Mouse (Mus musculus) MEL (cell line): ENCODE results near the gene Egfl8. TPM values are rescaled to one million over a fixed set of nuclear protein-coding genes. Genes with fewer than 3 reads are reported as not detected.

Experiments
- DNase-seq: peaks from one replicate; pipeline ENCODE4 v3.0.0; 2011; ENCODE audit warnings: low read depth, low spot score
- H3K27ac ChIP-seq: 2 replicates; pipeline ENCODE4 v1.5.1; 2012; ENCODE audit warnings: low read depth, mild to moderate bottlenecking, control low read depth, low read length, moderate library complexity; ENCODE audit not compliant: control insufficient read depth
- H3K27me3 ChIP-seq, 2 experiments: fragments of 150-350 bp in 1 of 2; sonication (generic) in 1 of 2; 2 replicates each; pipeline ENCODE4 v1.6.1; 2012; ENCODE audit warnings: low read length in 2 of 2, mild to moderate bottlenecking in 2 of 2, improper control_type of control experiment in 1 of 2, moderate library complexity in 1 of 2; ENCODE audit not compliant: insufficient read depth in 2 of 2, control insufficient read depth in 1 of 2
- H3K36me3 ChIP-seq, 2 experiments: 2 replicates each; pipeline ENCODE4 v1.6.1; 2012 to 2014; ENCODE audit warnings: low read length in 2 of 2, improper control_type of control experiment in 1 of 2, inconsistent platforms in 1 of 2, mild to moderate bottlenecking in 1 of 2; ENCODE audit not compliant: insufficient read depth in 2 of 2, control insufficient read depth in 1 of 2
- H3K4me1 ChIP-seq, 2 experiments: fragments of 150-350 bp in 1 of 2; sonication (generic) in 1 of 2; 2 replicates each; pipeline ENCODE4 v1.6.1; 2012; ENCODE audit warnings: low read length in 2 of 2, improper control_type of control experiment in 1 of 2, mild to moderate bottlenecking in 1 of 2; ENCODE audit not compliant: insufficient read depth in 2 of 2, control insufficient read depth in 1 of 2
- H3K4me3 ChIP-seq, 2 experiments: fragments of 150-350 bp in 1 of 2; sonication (generic) in 1 of 2; 2 replicates each; pipeline ENCODE4 v1.5.1; 2012; ENCODE audit warnings: low read depth in 2 of 2, low read length in 2 of 2, mild to moderate bottlenecking in 2 of 2, moderate library complexity in 2 of 2, control low read depth in 1 of 2, improper control_type of control experiment in 1 of 2; ENCODE audit not compliant: control insufficient read depth in 1 of 2, insufficient read depth in 1 of 2
- H3K79me2 ChIP-seq: 2 replicates; pipeline ENCODE4 v1.6.1; 2012; ENCODE audit warnings: mild to moderate bottlenecking, low read length, moderate library complexity; ENCODE audit not compliant: control insufficient read depth, poor library complexity, insufficient read depth
- H3K9ac ChIP-seq: 2 replicates; pipeline ENCODE4 v1.6.1; 2012; ENCODE audit warnings: low read depth, mild to moderate bottlenecking, control low read depth, low read length, moderate library complexity; ENCODE audit not compliant: control insufficient read depth, poor library complexity, severe bottlenecking
- H3K9me3 ChIP-seq: fragments of 150-350 bp; sonication (generic); replicated peaks from 2 replicates; pipeline ENCODE4 v1.6.1; 2012; ENCODE audit warnings: mild to moderate bottlenecking, low read length, improper control_type of control experiment, moderate library complexity; ENCODE audit not compliant: insufficient read depth
- HCFC1 ChIP-seq: IDR thresholded peaks from 2 replicates; pipeline ENCODE4 v1.6.1; 2012; ENCODE audit warnings: low read depth, mild to moderate bottlenecking, inconsistent platforms, low read length, improper control_type of control experiment, moderate library complexity
- KAT2A ChIP-seq: conservative IDR thresholded peaks from 2 replicates; pipeline ENCODE4 v1.6.1; 2012; ENCODE audit warnings: low read depth, low read length, improper control_type of control experiment, inconsistent platforms
- MAFK ChIP-seq: IDR thresholded peaks from 2 replicates; pipeline ENCODE4 v1.6.1; 2011; ENCODE audit warnings: low read depth, mild to moderate bottlenecking, low read length, improper control_type of control experiment, borderline replicate concordance
- MAX ChIP-seq: IDR thresholded peaks from 2 replicates; pipeline ENCODE4 v1.6.1; 2011; ENCODE audit warnings: low read length, improper control_type of control experiment
- MXI1 ChIP-seq: IDR thresholded peaks from 2 replicates; pipeline ENCODE4 v1.6.1; 2011; ENCODE audit warnings: mild to moderate bottlenecking, low read depth, low read length, improper control_type of control experiment
- NELFE ChIP-seq: IDR thresholded peaks from 2 replicates; pipeline ENCODE4 v1.6.1; 2011; ENCODE audit warnings: low read depth, low read length, improper control_type of control experiment
- NRF1 ChIP-seq: IDR thresholded peaks from 2 replicates; pipeline ENCODE4 v1.6.1; 2014; ENCODE audit warnings: low read depth, mild to moderate bottlenecking, inconsistent platforms, low read length, improper control_type of control experiment, moderate library complexity; ENCODE audit not compliant: poor library complexity, insufficient read depth, severe bottlenecking
- POLR2A ChIP-seq, 2 experiments: IDR thresholded peaks; 2 replicates each; pipeline ENCODE4 v1.6.1; 2011 to 2012; ENCODE audit warnings: low read length in 2 of 2, mild to moderate bottlenecking in 2 of 2, control low read depth in 1 of 2, improper control_type of control experiment in 1 of 2, low read depth in 1 of 2, moderate library complexity in 1 of 2; ENCODE audit not compliant: control insufficient read depth in 1 of 2, insufficient read depth in 1 of 2, poor library complexity in 1 of 2
- POLR2AphosphoS5 ChIP-seq: IDR thresholded peaks from 2 replicates; pipeline ENCODE4 v1.6.1; 2012; ENCODE audit warnings: low read depth, borderline replicate concordance, mild to moderate bottlenecking, inconsistent platforms, low read length, moderate library complexity, mixed read lengths
- SIN3A ChIP-seq: IDR thresholded peaks from 2 replicates; pipeline ENCODE4 v1.6.1; 2012; ENCODE audit warnings: low read length, improper control_type of control experiment, inconsistent platforms
- SMC3 ChIP-seq: IDR thresholded peaks from 2 replicates; pipeline ENCODE4 v1.6.1; 2011; ENCODE audit warnings: low read depth, low read length, improper control_type of control experiment
- TBP ChIP-seq: IDR thresholded peaks from 2 replicates; pipeline ENCODE4 v1.8.0; 2011; ENCODE audit warnings: low read depth, low read length, improper control_type of control experiment
- UBTF ChIP-seq: IDR thresholded peaks from 2 replicates; pipeline ENCODE4 v1.6.1; 2012; ENCODE audit warnings: low read depth, mild to moderate bottlenecking, inconsistent platforms, low read length, improper control_type of control experiment, moderate library complexity, borderline replicate concordance; ENCODE audit not compliant: insufficient read depth
- ZC3H11A ChIP-seq: IDR thresholded peaks from 2 replicates; pipeline ENCODE4 v1.6.1; 2012; ENCODE audit warnings: low read depth, mild to moderate bottlenecking, inconsistent platforms, low read length, improper control_type of control experiment
- ZKSCAN1 ChIP-seq: IDR thresholded peaks from 2 replicates; pipeline ENCODE4 v1.6.1; 2012; ENCODE audit warnings: low read depth, mild to moderate bottlenecking, inconsistent platforms, low read length, improper control_type of control experiment, moderate library complexity
- ZMIZ1 ChIP-seq: IDR thresholded peaks from 2 replicates; pipeline ENCODE4 v1.6.1; 2012; ENCODE audit warnings: low read depth, mild to moderate bottlenecking, inconsistent platforms, low read length, improper control_type of control experiment, moderate library complexity
- polyA plus RNA-seq, 2 experiments: library from polyadenylated mRNA; stranded (reverse) in 1 of 2; unstranded in 1 of 2; fragments of >175 nt in 1 of 2; fragments of >200 nt in 1 of 2; gene quantifications; 2 replicates each; pipeline versions ENCODE4 v1.2.1 to v1.2.4; 2012; ENCODE audit warnings: low replicate concordance in 2 of 2, low read depth in 1 of 2; ENCODE audit not compliant: insufficient read length in 2 of 2, insufficient read depth in 1 of 2, missing spikeins in 1 of 2
- total RNA-seq: library from RNA; depleted of rRNA; stranded (reverse); fragments of 300-350 nt; gene quantifications from 2 replicates; pipeline ENCODE4 v1.2.3, GENCODE M21; 2012

Gene Egfl8
- total and polyA plus RNA-seq, 3 experiments = 0.89 to 1.6 TPM; not detected in 1

DNA sequence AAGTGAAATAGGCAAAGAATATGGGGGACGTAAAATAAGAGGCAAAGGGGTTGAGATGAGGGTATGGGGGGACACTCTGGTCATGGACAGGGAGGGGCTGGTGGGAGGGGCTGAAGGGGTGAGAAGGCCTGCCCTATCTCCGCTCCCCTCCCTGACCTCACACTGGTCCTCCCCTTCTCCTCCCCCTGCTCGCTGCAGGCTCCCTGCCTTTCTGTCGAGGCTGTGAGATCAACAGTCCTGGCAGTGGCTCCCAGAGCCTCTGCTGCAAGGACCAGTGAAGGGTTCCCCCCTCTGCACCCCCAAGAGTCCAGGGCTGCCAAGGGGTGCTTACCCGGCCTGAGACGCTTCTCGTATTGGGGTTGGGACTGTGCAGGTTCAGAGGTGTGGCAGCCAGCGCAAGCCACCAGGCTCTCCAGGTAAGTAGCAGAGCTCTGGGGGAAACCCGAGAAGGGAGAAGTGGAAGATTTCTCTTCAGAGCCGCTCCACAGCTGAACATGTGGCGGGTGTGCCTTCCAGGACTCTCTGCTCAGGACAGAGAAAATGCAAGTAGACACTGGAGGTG lies 44.6 kb upstream of the Egfl8 start:
- peaks cover 0 to 3% of the 10 kb centered on the region in 2 experiments; a peak in 1 of 4 replicates for H3K36me3 ChIP-seq
- no peaks in the 10 kb centered on the region for H3K79me2 ChIP-seq
- H3K27me3 ChIP-seq = no peaks in the 10 kb centered on the region
- DNase-seq = peak; percentile 39
- H3K4me3 ChIP-seq = peak overlapping the region; percentile 6 to 64; a peak in 3 of 4 replicates
- H3K4me1 ChIP-seq = peaks cover 0 to 23% of the 10 kb centered on the region in 2 experiments; a peak in 3 of 4 replicates
- no peaks in the 10 kb centered on the region for H3K9me3 ChIP-seq
- peak overlapping the region; percentile 24 for H3K9ac ChIP-seq
- TF ChIP-seq ZMIZ1 = no peak
- no peak overlapping the region for H3K27ac ChIP-seq

DNA sequence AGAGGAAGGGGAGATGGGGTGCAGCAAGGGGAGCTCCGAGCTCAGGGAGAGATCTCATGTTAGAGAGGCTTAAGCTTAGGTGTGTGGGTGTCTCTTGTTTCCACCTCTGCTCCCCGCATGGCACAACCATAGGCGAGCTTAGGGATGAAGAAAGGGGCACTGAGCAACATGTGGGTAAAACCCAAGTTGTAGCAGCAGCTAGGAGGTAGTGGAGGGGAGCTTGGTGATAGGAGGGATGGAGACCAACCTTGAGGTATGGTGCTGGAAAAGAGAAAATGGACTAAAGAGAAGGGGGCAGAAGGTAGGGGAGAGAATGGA lies 44.1 kb upstream of the Egfl8 start:
- H3K27ac ChIP-seq = 0 out of 2 replicates have a peak overlapping the region, but pooled peaks have one; percentile 6
- no peaks in the 10 kb centered on the region for H3K9me3 ChIP-seq
- peak; percentile 59; the same call in 1 of the 2 replicates for TF ChIP-seq MXI1
- TF ChIP-seq TBP = no peak
- TF ChIP-seq POLR2AphosphoS5 = no peak
- no peak for TF ChIP-seq HCFC1
- TF ChIP-seq SIN3A = no peak
- peak overlapping the region in 1 of 2 experiments; percentile 64; a peak in 2 of 4 replicates for H3K4me3 ChIP-seq
- peak; percentile 41 for DNase-seq
- H3K27me3 ChIP-seq = no peaks in the 10 kb centered on the region
- H3K9ac ChIP-seq = peak overlapping the region; percentile 21
- peaks cover 0 to 23% of the 10 kb centered on the region in 2 experiments; a peak in 3 of 4 replicates for H3K4me1 ChIP-seq
- no peaks in the 10 kb centered on the region for H3K79me2 ChIP-seq
- H3K36me3 ChIP-seq = peaks cover 0 to 3% of the 10 kb centered on the region in 2 experiments; a peak in 1 of 4 replicates

DNA sequence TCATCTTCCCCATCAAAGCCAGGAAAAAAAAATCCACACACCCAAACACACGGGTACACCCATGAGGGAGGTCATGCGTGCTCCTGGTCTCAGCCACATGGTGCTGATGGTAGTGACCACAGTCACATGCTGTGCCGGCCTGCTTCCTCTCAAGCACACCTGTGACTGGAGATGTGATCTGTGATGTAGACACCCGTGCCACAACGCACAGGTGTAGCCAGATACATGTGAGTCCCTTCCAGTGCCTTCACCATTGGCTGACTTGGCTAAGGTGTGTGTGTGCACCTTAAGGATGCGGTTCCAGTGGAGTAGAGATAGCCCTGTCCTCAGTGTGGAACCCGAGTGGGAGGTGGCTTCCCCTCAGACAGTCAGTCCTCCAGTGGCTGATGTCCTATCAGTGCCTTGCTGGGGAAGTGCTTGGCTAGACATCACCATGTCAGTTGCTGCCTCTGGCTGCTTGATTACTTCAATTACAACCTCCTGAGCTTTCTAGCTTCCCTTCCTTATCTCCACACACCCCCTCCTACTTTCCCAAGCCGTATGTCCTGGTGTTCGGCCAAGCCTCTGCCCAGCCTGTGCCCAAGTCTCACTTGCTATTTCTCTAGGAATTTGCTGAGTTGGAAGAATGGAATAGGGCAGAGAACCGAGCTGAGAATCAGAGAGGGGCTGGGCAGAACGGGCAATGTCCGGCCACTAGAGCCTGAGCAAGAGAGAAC lies 43.6 kb upstream of the Egfl8 start:
- no peaks in the 10 kb centered on the region for H3K9me3 ChIP-seq
- H3K79me2 ChIP-seq = no peaks in the 10 kb centered on the region
- peaks cover 0 to 23% of the 10 kb centered on the region in 2 experiments; a peak in 3 of 4 replicates for H3K4me1 ChIP-seq
- no peaks in the 10 kb centered on the region for H3K27me3 ChIP-seq
- H3K27ac ChIP-seq = 0 out of 2 replicates have a peak overlapping the region, but pooled peaks have one; percentile 6
- H3K36me3 ChIP-seq = peaks cover 0 to 3% of the 10 kb centered on the region in 2 experiments; a peak in 1 of 4 replicates
- TF ChIP-seq ZC3H11A (no peak), POLR2A (IDR thresholded peaks at IDR 0.05; ENCODE audit: control insufficient read depth in 1 of 2, insufficient read depth in 1 of 2, low read depth in 1 of 2, low read length in 2 of 2, poor library complexity in 1 of 2) (no peak), UBTF (no peak), HCFC1 (no peak), MAFK (no peak), ZKSCAN1 (no peak), KAT2A (no peak), TBP (no peak), MAX (no peak), SMC3 (no peak), ZMIZ1 (no peak), NRF1 (no peak), NELFE (no peak)
- DNase-seq = peak; percentile 80
- H3K9ac ChIP-seq = peak overlapping the region; percentile 21
- H3K4me3 ChIP-seq = peak overlapping the region in 1 of 2 experiments; percentile 64; a peak in 2 of 4 replicates
